Mouse (Mus musculus): ENCODE data around the gene Slc35c1. TPM values are rescaled to one million over a fixed set of nuclear protein-coding genes. Genes with fewer than 3 reads are reported as not detected.
A peak's percentile ranks its signal among the peaks of the same experiment; 100 is the strongest.
"Not testable (repeated sequence)": the region's sequence is repeated elsewhere in the genome, so short reads cannot be mapped to it uniquely, and the experiment has no call there.

Slc35c1 gene
- total and polyA plus RNA-seq, 2 experiments from 2014 or later = 12.7 to 16.4 TPM

DNA sequence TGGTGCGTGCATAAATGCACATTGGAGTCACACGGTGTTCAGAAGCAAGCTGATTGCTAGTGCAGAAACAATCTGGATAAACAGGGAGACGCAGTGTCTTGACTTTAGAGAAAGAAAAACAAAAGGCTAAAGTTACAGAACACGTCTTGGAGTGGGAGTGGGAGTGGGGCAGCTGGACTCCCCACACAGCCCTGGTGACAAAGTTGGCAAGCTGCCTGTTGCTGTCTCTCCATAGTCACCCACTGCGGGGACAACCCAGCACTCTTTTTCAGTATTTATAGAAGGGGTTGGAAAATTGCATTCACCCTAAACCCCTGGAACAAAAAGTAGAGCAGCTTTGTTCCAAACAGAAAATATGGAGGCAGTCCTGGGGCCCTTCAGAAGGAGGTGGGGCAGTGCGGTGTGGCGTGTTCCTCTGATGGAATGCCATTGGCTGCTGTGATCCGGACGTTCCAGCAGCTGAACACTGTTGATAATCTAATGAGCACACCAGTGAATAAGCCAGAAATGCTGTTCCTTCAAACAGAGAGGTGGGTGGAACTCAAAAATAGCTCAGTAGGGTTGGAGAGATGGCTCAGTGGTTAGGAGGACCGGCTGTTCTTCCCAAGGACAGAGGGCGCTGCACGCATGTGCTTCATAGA, 17.5 kb upstream of the Slc35c1 start:
- 58% methylated on average over 12 of the region's 12 CpGs for WGBS
- Histone ChIP-seq H3K4me3 (ENCODE audit: low read length) (no peak overlapping the region), H3K27ac (no peak overlapping the region), H3K9me3 (ENCODE audit: low read length) (no peaks in the 10 kb centered on the region), H3K4me1 (ENCODE audit: insufficient read depth, low read length) (no peaks in the 10 kb centered on the region), H3K9ac (replicated peaks; ENCODE audit: low read length) (no peak overlapping the region), H3K4me2 (ENCODE audit: low read depth, low read length) (no peak overlapping the region), H3K27me3 (ENCODE audit: insufficient read depth, low read length) (no peaks in the 10 kb centered on the region), H3K36me3 (ENCODE audit: insufficient read depth, low read length) (no peaks in the 10 kb centered on the region)
- 0 out of 2 replicates have a peak, but pooled peaks have one; percentile 5 for ATAC-seq
- no peak for TF ChIP-seq CTCF (IDR thresholded peaks at IDR 0.05; ENCODE audit: low read depth)
- DNase-seq (ENCODE audit: low spot score) = no peak

DNA sequence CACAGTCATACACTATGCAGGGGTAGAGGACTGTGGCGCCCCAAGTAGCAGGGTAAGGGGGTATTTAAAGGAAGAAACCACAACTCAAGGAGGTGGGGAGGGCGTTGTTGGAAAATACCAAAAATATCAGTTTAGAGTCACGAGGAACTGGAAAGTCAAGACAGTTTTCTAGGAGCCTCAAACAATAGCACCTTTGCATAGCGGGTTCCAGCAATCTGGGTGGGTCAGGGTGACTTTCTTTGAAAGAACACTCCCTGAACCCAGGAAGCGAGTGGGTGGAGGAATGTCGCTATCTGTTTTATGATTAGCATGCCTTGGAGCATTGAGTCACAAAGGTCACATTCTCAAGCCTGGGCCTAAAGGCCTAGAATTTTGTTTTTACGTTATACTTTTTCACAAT, 16.2 kb upstream of the Slc35c1 start:
- not testable (repeated sequence) for DNase-seq (ENCODE audit: low spot score); H3K36me3 ChIP-seq (ENCODE audit: insufficient read depth, low read length)

DNA sequence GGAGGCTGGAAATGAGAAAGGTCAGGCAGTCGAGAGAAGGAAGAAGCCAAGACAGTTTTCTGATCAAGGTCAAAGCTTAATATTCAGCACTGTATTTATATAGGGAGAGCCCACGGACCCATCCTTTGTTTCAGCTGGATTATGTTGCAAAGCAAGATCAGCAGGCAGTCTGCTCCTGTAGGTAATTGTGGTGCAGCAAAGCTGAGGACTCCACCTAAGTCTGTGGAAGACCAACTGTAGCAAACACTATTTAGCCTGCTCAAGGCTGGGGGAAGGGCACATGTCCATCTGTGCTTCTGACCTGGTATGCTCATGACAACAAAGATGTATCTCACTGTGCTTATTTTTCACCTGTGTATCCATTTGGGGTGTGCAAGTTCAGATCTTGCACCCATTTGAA, 15.4 kb upstream of the Slc35c1 start:
- Histone ChIP-seq H3K27me3 (ENCODE audit: insufficient read depth, low read length) (no peaks in the 10 kb centered on the region), H3K4me1 (ENCODE audit: insufficient read depth, low read length) (no peaks in the 10 kb centered on the region), H3K9me3 (ENCODE audit: low read length) (no peaks in the 10 kb centered on the region), H3K4me3 (ENCODE audit: low read length) (no peak overlapping the region), H3K27ac (no peak overlapping the region), H3K9ac (replicated peaks; ENCODE audit: low read length) (no peak overlapping the region), H3K4me2 (ENCODE audit: low read depth, low read length) (no peak overlapping the region), H3K36me3 (ENCODE audit: insufficient read depth, low read length) (no peaks in the 10 kb centered on the region)
- DNase-seq (ENCODE audit: low spot score) = no peak
- 49% methylated on average over 2 of the region's 2 CpGs for WGBS
- no peak for ATAC-seq
- TF ChIP-seq CTCF (IDR thresholded peaks at IDR 0.05; ENCODE audit: low read depth) = no peak

More for the DNA sequence above, 16.2 kb upstream of the Slc35c1 start:
- WGBS = 87% methylated on average over 7 of the region's 7 CpGs
- not testable (repeated sequence) for H3K4me1 ChIP-seq (ENCODE audit: insufficient read depth, low read length); H3K27ac ChIP-seq; H3K4me2 ChIP-seq (ENCODE audit: low read depth, low read length); H3K4me3 ChIP-seq (ENCODE audit: low read length); H3K27me3 ChIP-seq (ENCODE audit: insufficient read depth, low read length); H3K9me3 ChIP-seq (ENCODE audit: low read length); ATAC-seq; H3K9ac ChIP-seq (replicated peaks; ENCODE audit: low read length)

DNA sequence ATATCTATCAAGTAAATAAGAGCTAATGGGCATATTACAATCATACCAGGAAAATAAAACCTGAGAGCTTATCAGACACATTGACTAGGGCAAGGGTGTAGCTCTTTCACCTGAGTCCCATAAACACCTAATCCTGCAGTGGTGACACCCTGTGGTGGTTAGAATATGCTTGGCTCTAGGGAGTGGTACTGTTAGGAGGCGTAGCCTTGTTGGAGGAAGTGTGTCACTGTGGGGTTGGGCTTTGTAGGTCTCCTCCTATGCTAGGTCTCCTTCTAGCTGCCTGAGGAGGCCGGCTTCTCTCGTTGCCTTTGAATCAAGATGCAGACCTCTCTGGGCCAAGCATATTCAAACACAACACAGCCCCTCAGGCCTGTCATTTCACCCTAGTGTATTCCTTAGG, 14.6 kb upstream of the Slc35c1 start:
- DNase-seq (ENCODE audit: low spot score) (no peak), ATAC-seq (no peak)
- Histone ChIP-seq H3K36me3 (ENCODE audit: insufficient read depth, low read length) (no peaks in the 10 kb centered on the region), H3K9me3 (ENCODE audit: low read length) (no peaks in the 10 kb centered on the region), H3K4me3 (ENCODE audit: low read length) (no peak overlapping the region), H3K4me2 (ENCODE audit: low read depth, low read length) (no peak overlapping the region), H3K27me3 (ENCODE audit: insufficient read depth, low read length) (no peaks in the 10 kb centered on the region), H3K9ac (replicated peaks; ENCODE audit: low read length) (no peak overlapping the region), H3K27ac (no peak overlapping the region), H3K4me1 (ENCODE audit: insufficient read depth, low read length) (no peaks in the 10 kb centered on the region)
- 87% methylated on average over 3 of the region's 3 CpGs for WGBS
- no peak for TF ChIP-seq CTCF (IDR thresholded peaks at IDR 0.05; ENCODE audit: low read depth)

DNA sequence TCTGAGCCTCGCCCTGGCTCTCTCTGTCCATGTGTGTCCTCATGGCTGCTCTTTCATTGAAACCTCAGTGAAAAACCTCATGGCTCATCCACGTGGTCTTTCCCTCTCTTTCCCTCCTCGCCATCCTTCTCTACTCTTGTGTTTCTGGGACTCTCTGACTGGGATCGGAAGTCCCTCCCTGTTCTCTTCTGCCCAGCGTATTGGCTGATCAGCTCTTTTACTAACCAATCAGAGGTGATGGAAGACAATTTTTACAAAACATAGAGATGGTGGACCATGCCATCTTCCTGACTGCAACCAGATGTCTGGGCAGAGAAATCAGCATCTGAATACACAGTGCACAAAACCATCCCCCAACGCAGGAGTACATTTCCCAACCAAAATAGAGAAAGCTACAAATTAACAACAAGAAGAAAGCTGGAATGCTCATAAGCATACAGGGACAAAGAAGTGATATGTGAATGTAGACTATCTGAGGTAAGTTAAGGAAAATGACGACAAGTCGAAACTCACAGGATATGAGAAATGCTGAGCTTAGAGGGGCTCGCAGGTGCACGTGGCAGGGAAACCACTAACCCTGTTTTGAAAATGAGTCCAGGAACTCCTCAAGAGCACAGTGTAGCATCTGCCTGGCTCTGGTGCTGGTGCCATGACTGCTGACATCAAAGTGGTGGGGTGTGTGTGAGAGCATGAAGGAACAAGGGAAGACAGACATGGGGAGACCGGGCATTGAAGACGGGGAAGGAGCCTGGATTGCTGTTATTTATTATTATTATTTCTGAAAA, 11.7 kb upstream of the Slc35c1 start:
- Histone ChIP-seq H3K4me2 (ENCODE audit: low read depth, low read length) (no peak overlapping the region), H3K9ac (replicated peaks; ENCODE audit: low read length) (no peak overlapping the region), H3K4me3 (ENCODE audit: low read length) (no peak overlapping the region), H3K27ac (no peak overlapping the region), H3K36me3 (ENCODE audit: insufficient read depth, low read length) (no peaks in the 10 kb centered on the region), H3K4me1 (ENCODE audit: insufficient read depth, low read length) (no peaks in the 10 kb centered on the region), H3K27me3 (ENCODE audit: insufficient read depth, low read length) (no peaks in the 10 kb centered on the region), H3K9me3 (ENCODE audit: low read length) (no peaks in the 10 kb centered on the region)
- 81% methylated on average over 12 of the region's 12 CpGs for WGBS
- DNase-seq (ENCODE audit: low spot score) (no peak), ATAC-seq (no peak)
- no peak for TF ChIP-seq CTCF (IDR thresholded peaks at IDR 0.05; ENCODE audit: low read depth)

DNA sequence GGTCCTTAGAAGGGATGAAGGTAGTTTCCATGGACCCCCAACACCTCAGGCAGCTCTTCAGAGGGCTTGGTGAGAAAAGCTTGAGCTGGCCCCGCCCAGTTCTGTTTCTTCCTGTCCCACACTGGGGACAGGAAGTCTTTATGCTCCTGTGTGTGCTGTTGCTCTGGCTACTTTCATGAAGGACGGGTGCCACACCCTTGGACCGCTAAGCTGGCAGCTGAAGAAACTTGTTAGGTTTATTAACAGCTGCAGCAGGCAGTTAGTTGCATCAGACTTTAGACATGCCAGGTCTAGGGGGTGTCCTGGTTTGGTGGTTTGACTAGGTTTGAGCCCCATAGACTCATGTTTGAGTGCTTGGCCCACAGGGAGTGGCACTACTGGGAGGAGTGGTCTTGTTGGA, 4.4 kb upstream of the Slc35c1 start:
- Histone ChIP-seq H3K4me3 (ENCODE audit: low read length) (no peak overlapping the region), H3K4me1 (ENCODE audit: insufficient read depth, low read length) (no peaks in the 10 kb centered on the region), H3K9me3 (ENCODE audit: low read length) (no peaks in the 10 kb centered on the region), H3K9ac (replicated peaks; ENCODE audit: low read length) (no peak overlapping the region), H3K4me2 (ENCODE audit: low read depth, low read length) (no peak overlapping the region), H3K27me3 (ENCODE audit: insufficient read depth, low read length) (no peaks in the 10 kb centered on the region), H3K36me3 (ENCODE audit: insufficient read depth, low read length) (no peaks in the 10 kb centered on the region), H3K27ac (no peak overlapping the region)
- TF ChIP-seq CTCF (IDR thresholded peaks at IDR 0.05; ENCODE audit: low read depth) = no peak
- DNase-seq (ENCODE audit: low spot score) = no peak
- ATAC-seq = no peak
- WGBS = 72% methylated on average over 3 of the region's 3 CpGs

DNA sequence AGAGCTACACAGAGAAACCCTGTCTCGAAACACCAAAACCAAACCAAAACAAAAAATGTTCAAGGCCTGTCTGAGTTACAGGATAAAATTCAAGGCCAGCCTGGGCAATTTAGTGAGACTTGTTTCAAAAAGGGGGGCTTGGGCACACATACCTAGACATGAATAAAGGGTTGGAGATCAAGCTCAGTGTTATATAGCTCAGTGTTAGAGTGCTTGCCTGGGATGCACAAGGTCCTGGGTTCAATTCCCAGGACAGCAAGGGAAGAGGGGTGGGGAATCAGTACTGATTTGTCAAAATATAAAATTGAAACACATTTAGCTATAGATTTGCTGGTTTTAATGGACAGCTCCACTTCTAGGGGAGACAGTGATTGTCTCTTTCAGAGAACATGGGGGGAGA, 877 bp upstream of the Slc35c1 start:
- Histone ChIP-seq H3K9ac (replicated peaks; ENCODE audit: low read length) (no peak overlapping the region), H3K9me3 (ENCODE audit: low read length) (no peaks in the 10 kb centered on the region), H3K36me3 (ENCODE audit: insufficient read depth, low read length) (no peaks in the 10 kb centered on the region), H3K4me3 (ENCODE audit: low read length) (no peak overlapping the region), H3K27ac (no peak overlapping the region), H3K4me2 (ENCODE audit: low read depth, low read length) (no peak overlapping the region), H3K4me1 (ENCODE audit: insufficient read depth, low read length) (peaks cover 23% of the 10 kb centered on the region), H3K27me3 (ENCODE audit: insufficient read depth, low read length) (no peaks in the 10 kb centered on the region)
- TF ChIP-seq CTCF (IDR thresholded peaks at IDR 0.05; ENCODE audit: low read depth) = no peak
- no peak for DNase-seq (ENCODE audit: low spot score)
- ATAC-seq = no peak
- 90% methylated on average over 1 of the region's 1 CpGs for WGBS
